Mouse (Mus musculus) liver, adult 2 months (tissue): ENCODE results near the gene Fbxo47. TPM values are rescaled to one million over a fixed set of nuclear protein-coding genes. Genes with fewer than 3 reads are reported as not detected.

Source experiments
- DNase-seq: peaks from one replicate; pipeline ENCODE4 v3.0.0-alpha.2; 2011; ENCODE audit warnings: low read depth, low spot score; ENCODE audit errors: extremely low read depth
- H3K27ac ChIP-seq: fragments of 200-500 bp; replicated peaks from 2 replicates; pipeline ENCODE4 v1.5.1; 2012; ENCODE audit warnings: low read depth, mild to moderate bottlenecking, control low read depth, inconsistent platforms, low read length; ENCODE audit not compliant: insufficient read depth
- H3K27me3 ChIP-seq: fragments of 200-500 bp; 2 replicates; pipeline ENCODE4 v1.6.1; 2012; ENCODE audit warnings: mild to moderate bottlenecking, moderate library complexity, low read length, inconsistent platforms; ENCODE audit not compliant: control insufficient read depth, insufficient read depth
- H3K36me3 ChIP-seq: fragments of 200-500 bp; 2 replicates; pipeline ENCODE4 v1.6.1; 2012; ENCODE audit warnings: low read length, inconsistent platforms; ENCODE audit not compliant: control insufficient read depth, insufficient read depth
- H3K4me1 ChIP-seq: fragments of 200-500 bp; 2 replicates; pipeline ENCODE4 v1.6.1; 2011; ENCODE audit warnings: low read length; ENCODE audit not compliant: control insufficient read depth, insufficient read depth
- H3K4me3 ChIP-seq: fragments of 200-500 bp; 2 replicates; pipeline ENCODE4 v1.5.1; 2011; ENCODE audit warnings: low read depth, mild to moderate bottlenecking, control low read depth, low read length, moderate library complexity; ENCODE audit not compliant: insufficient read depth
- H3K79me2 ChIP-seq: fragments of 200-500 bp; 2 replicates; pipeline ENCODE4 v1.6.1; 2012; ENCODE audit warnings: inconsistent platforms, mild to moderate bottlenecking, low read length, moderate library complexity; ENCODE audit not compliant: control insufficient read depth, insufficient read depth
- H3K9ac ChIP-seq: fragments of 200-500 bp; 2 replicates; pipeline ENCODE4 v1.6.1; 2012; ENCODE audit warnings: low read depth, mild to moderate bottlenecking, control low read depth, inconsistent platforms, low read length
- CTCF ChIP-seq: fragments of 200-500 bp; IDR thresholded peaks from 2 replicates; pipeline ENCODE4 v1.5.1; 2011; ENCODE audit warnings: low read depth, low read length, control low read depth
- POLR2A ChIP-seq: fragments of 200-500 bp; IDR thresholded peaks from 2 replicates; pipeline ENCODE4 v1.6.1; 2011; ENCODE audit warnings: low read length, control low read depth; ENCODE audit not compliant: insufficient read depth; ENCODE audit errors: extremely low read depth
- WGBS: fragments of 180-500 bp; shearing (Covaris S2); methylation state at CpG from one replicate; pipeline ENCODE4 v1.1.7; 2018; 5-methylcytosine and 5-hydroxymethylcytosine counted together
- polyA plus RNA-seq: library from polyadenylated mRNA; depleted of rRNA; stranded (reverse); fragments of >200 nt; gene quantifications from 2 replicates; pipeline ENCODE4 v1.2.3, GENCODE M21; 2012
- total RNA-seq: library from RNA; depleted of rRNA; stranded (reverse); fragments of >200 nt; gene quantifications from 2 replicates; pipeline ENCODE4 v1.2.3, GENCODE M21; 2014

Fbxo47 gene
- total and polyA plus RNA-seq, 2 experiments, result 0.17 to 1.4 TPM

DNA sequence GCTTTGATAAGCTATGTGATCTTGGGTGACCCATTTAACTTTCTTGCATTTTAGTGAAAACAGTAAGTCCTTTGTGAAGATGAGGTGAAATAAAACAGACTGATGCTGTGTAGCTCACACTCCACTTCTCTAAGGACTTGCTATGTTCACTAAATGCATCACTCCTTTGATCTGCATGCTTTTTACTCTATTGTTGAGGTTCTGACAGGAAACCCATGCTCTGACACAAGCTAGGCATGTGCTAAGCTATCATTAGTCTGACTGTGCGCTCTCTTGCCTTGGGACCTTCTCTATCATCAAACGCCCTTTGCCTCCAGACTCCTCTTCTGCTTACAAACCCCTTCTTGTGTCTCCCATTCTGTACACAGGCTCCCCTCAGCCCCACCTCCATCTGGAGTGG is 21.6 kb upstream of the Fbxo47 start:
- Histone ChIP-seq H3K27ac (no peak overlapping the region), H3K27me3 (no peaks in the 10 kb centered on the region), H3K4me3 (no peak overlapping the region), H3K9ac (no peak overlapping the region), H3K79me2 (no peaks in the 10 kb centered on the region), H3K4me1 (no peaks in the 10 kb centered on the region), H3K36me3 (no peaks in the 10 kb centered on the region)
- DNase-seq, result no peak
- no peak for TF ChIP-seq CTCF
- no peak for TF ChIP-seq POLR2A
- 87% methylated on average over 2 of the region's 2 CpGs for WGBS

DNA sequence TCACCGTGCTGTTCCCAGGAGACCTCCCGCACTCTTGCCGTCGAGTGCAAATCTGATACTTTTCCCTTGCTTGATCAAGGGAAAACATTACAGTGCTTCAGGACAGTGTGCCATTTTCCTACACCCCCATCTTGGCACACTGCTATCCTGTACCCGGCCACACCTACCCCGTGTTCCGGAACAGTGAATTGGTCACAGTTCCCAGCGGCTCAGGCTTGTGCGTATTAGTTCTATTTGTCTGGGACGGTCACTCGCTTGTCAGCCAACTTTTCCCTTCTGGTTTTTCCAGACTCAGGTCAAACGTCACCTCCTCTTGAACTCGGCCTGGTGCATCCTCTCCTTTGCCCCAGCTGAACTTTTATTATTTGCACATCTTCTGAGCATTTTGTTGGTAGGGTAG is 20.8 kb upstream of the Fbxo47 start:
- Histone ChIP-seq H3K36me3 (no peaks in the 10 kb centered on the region), H3K4me3 (no peak overlapping the region), H3K27ac (no peak overlapping the region), H3K9ac (no peak overlapping the region), H3K4me1 (no peaks in the 10 kb centered on the region), H3K79me2 (no peaks in the 10 kb centered on the region), H3K27me3 (no peaks in the 10 kb centered on the region)
- DNase-seq, result peak; percentile 13
- 66% methylated on average over 13 of the region's 13 CpGs for WGBS
- no peak for TF ChIP-seq POLR2A
- TF ChIP-seq CTCF, result no peak

DNA sequence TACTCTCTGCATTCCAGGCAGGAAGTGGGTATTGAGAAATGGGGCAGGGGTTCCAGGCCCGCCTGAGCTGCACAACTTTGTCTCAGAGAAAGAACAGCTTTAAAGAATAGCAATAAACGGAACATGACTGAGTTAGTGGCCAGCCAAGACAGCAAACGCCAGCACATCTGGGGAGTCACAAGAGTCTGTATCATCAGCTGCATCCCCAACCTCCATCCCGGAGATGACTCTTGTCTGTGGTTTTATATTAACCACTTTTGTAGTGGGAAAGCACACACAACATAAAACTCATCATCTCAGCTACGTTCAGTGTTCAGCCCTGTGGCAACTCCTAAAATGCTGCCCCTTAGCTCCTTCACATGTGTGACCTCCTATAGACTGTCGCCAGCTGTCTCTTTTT is 17.9 kb upstream of the Fbxo47 start:
- Histone ChIP-seq H3K36me3 (no peaks in the 10 kb centered on the region), H3K27ac (no peak overlapping the region), H3K4me1 (no peaks in the 10 kb centered on the region), H3K79me2 (no peaks in the 10 kb centered on the region), H3K4me3 (no peak overlapping the region), H3K9ac (no peak overlapping the region), H3K27me3 (no peaks in the 10 kb centered on the region)
- TF ChIP-seq CTCF, result no peak
- TF ChIP-seq POLR2A, result no peak
- DNase-seq, result no peak
- whole genome bisulfite sequencing, result 62% methylated on average over 6 of the region's 6 CpGs

DNA sequence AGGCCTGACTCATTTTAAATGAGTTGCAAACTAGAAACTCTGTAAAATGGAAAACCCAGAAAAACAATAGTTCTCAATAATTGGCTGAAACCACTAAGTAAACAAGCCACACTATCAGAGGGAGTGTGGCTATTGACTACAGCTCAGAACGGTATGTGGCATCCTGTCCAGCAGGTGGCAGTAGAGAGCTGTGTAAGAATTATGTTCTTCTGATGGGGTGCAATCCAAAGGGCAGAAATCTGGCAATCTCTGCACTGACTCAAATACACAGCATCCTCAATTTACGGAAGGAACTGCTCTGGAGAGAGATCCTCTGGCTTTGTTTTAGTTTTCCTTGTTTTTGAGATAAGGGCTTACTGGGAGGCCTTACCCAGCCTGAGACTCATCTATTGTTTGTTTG is 15.9 kb upstream of the Fbxo47 start:
- peak; percentile 65 for TF ChIP-seq CTCF
- no peak for TF ChIP-seq POLR2A
- H3K9ac ChIP-seq, result no peak overlapping the region
- WGBS, result 2% methylated on average over 2 of the region's 2 CpGs
- no peak overlapping the region for H3K4me3 ChIP-seq
- H3K4me1 ChIP-seq, result no peaks in the 10 kb centered on the region
- DNase-seq, result peak; percentile 78
- H3K27ac ChIP-seq, result no peak overlapping the region
- no peaks in the 10 kb centered on the region for H3K27me3 ChIP-seq
- H3K36me3 ChIP-seq, result no peaks in the 10 kb centered on the region
- H3K79me2 ChIP-seq, result no peaks in the 10 kb centered on the region

DNA sequence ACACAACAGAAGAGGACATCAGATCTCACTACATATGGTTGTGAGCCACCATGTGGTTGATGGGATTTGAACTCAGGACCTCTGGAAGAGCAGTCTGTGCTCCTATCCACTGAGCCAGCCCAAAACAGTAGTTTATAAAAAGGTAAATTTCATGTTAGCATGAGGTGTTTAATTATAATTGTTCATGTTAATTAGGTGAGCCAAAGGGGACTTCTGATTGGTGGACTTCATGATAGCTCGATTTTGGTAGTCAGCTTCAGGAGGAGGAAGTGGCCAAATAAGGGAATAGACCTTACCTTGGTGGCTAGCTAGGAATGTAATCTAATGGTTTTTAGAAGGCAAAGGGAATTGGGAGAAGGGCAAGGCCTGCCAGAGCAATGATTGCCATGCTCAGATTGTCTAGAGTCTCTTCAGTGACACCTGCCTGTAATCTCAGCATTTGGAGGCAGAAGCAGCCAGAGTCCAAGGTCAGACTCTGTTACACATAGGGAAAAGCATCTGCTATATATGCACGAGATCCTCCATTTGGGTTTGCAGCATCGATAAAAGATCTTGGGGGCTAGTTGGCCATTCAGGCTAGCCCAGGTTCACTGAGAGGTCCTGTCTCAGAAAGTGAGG is 13.7 kb upstream of the Fbxo47 start:
- Histone ChIP-seq H3K27me3 (no peaks in the 10 kb centered on the region), H3K36me3 (no peaks in the 10 kb centered on the region), H3K4me3 (no peak overlapping the region), H3K9ac (no peak overlapping the region), H3K4me1 (no peaks in the 10 kb centered on the region), H3K79me2 (no peaks in the 10 kb centered on the region), H3K27ac (no peak overlapping the region)
- TF ChIP-seq CTCF, result no peak
- TF ChIP-seq POLR2A, result no peak
- WGBS, result 58% methylated on average over 3 of the region's 3 CpGs
- DNase-seq, result no peak

DNA sequence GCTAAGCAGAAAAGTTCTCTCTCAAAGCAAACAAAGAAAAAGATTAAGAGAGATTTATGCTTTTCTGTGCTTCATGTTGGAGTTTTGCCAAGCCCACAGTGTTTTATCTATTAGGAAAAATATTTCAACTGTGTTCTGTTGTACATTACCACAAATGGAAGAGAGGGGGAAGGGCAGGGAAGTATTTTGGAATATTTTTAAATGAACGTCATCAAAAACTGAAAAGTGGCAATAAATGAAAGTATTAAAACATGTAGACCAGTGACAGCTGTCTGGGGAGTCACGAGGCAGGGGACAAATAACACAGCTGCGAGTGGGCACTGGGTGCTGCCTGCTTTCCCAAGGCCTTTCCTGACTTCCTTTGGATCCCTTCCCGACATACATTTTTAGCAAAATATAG is 12.7 kb upstream of the Fbxo47 start:
- Histone ChIP-seq H3K27ac (no peak overlapping the region), H3K27me3 (no peaks in the 10 kb centered on the region), H3K4me3 (no peak overlapping the region), H3K4me1 (no peaks in the 10 kb centered on the region), H3K79me2 (no peaks in the 10 kb centered on the region), H3K36me3 (no peaks in the 10 kb centered on the region), H3K9ac (no peak overlapping the region)
- 70% methylated on average over 4 of the region's 4 CpGs for WGBS
- DNase-seq, result no peak
- TF ChIP-seq CTCF, result no peak
- no peak for TF ChIP-seq POLR2A
